10 mouse cellular contexts compared by ENCODE assay signal in the genomic region with DNA sequence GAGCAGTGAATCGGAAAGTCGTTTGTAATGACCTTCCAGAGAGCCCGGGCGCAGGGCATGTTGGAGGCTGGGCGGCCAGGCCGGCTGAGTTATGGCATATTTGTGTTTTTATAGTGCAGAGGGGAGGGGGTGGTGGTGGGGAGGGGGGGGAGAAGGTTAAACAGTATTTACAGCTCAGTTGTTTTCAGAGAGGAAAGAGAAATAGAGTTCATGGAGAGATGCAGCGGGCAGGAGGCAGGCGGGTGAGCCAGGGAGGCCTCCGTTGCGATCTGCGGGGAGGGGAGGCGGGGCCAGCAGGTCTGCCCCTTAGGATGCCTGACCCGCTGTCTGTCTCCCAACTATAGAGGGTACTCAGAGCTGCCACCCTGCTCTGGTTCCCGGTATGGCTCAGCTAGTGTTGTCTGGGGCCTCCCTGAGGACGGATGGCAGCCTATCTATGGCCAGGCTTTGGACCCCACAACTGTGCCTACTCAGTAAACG.
DNase-seq lines count a peak whose midpoint lies in the region; ATAC-seq and TF ChIP-seq lines count a peak whose summit lies in the region.
"Had no signal": no experiment of that assay in that cellular context is flagged by ENCODE, and none has a peak within 500 bp of the region (broad histone marks: within the 10 kb centered on the region; RNA-seq: fewer than 3 reads in every experiment).

No protein-coding gene starts in this region.

- H3K36me3 ChIP-seq in ES-Bruce4 (ENCODE audit: control insufficient read depth, insufficient read depth, low read length, poor library complexity, severe bottlenecking): no peaks in the 10 kb centered on the region
- no peaks in the 10 kb centered on the region for H3K36me3 ChIP-seq in hindbrain, postnatal 0 days (ENCODE audit: insufficient read depth, low read length)
- H3K36me3 ChIP-seq in liver, embryonic 13.5 days: no peaks in the 10 kb centered on the region

- H3K27me3 ChIP-seq in ES-Bruce4 (ENCODE audit: control insufficient read depth, insufficient read depth, low read length, poor library complexity, severe bottlenecking): no peaks in the 10 kb centered on the region
- H3K27me3 ChIP-seq in hindbrain, postnatal 0 days (ENCODE audit: insufficient read depth, low read length): peaks cover 11% of the 10 kb centered on the region
- H3K27me3 ChIP-seq in liver, embryonic 13.5 days: peaks cover 86% of the 10 kb centered on the region

- H3K9ac ChIP-seq in ES-Bruce4 (ENCODE audit: low read depth, poor library complexity, severe bottlenecking): peak overlapping the region; percentile 54
- no peak overlapping the region for H3K9ac ChIP-seq in hindbrain, postnatal 0 days (replicated peaks; ENCODE audit: low read length)
- no peak overlapping the region for H3K9ac ChIP-seq in liver, embryonic 13.5 days

- H3K4me2 ChIP-seq in hindbrain, postnatal 0 days (ENCODE audit: low read depth, low read length): peak overlapping the region; percentile 30; the same call in 1 of the 2 replicates
- H3K4me2 ChIP-seq in liver, embryonic 13.5 days: peak overlapping the region; percentile 24; the same call in 1 of the 2 replicates

- H3K4me1 ChIP-seq in ES-Bruce4 (ENCODE audit: control insufficient read depth, insufficient read depth, low read length): peaks cover 2% of the 10 kb centered on the region
- 0 out of 2 replicates have a peak, but pooled peaks cover 6% of the 10 kb centered on the region for H3K4me1 ChIP-seq in hindbrain, postnatal 0 days (ENCODE audit: insufficient read depth, low read length)
- peaks cover 18% of the 10 kb centered on the region; the same call in 1 of the 2 replicates for H3K4me1 ChIP-seq in liver, embryonic 13.5 days (replicated peaks)

- no peak for TF ChIP-seq EP300 in ES-Bruce4 (IDR thresholded peaks at IDR 0.05; ENCODE audit: insufficient read depth, low read depth, low read length)

- no peaks in the 10 kb centered on the region for H3K9me3 ChIP-seq in ES-Bruce4 (replicated peaks; ENCODE audit: control insufficient read depth, insufficient read depth, low read length, poor library complexity, severe bottlenecking)
- no peaks in the 10 kb centered on the region for H3K9me3 ChIP-seq in hindbrain, postnatal 0 days (ENCODE audit: low read length)
- no peaks in the 10 kb centered on the region for H3K9me3 ChIP-seq in liver, embryonic 13.5 days (replicated peaks)

- ATAC-seq in hindbrain, postnatal 0 days: 0 out of 2 replicates have a peak, but pooled peaks have one; percentile 19
- no peak for ATAC-seq in liver, embryonic 13.5 days (ENCODE audit: low read depth)
- no peak for ATAC-seq in megakaryocyte, adult 5-6 weeks (ENCODE audit: poor library complexity, severe bottlenecking)

- peak; percentile 42 for DNase-seq in adrenal gland, postnatal 10 days
- DNase-seq in adrenal gland, adult 18-20 months (ENCODE audit: low spot score in 2 of 2): no peak
- DNase-seq in hindbrain, postnatal 0 days (ENCODE audit: low spot score): no peak
- DNase-seq in liver, embryonic 13.5 days: no peak
- no peak for DNase-seq in left cerebral cortex, adult 2 months (ENCODE audit: extremely low spot score in 1 of 2, low spot score in 2 of 2)
- DNase-seq in thymus, adult 18-20 months: no peak
- DNase-seq: adrenal gland, adult 2 months had no signal

- H3K27ac ChIP-seq in ES-Bruce4 (ENCODE audit: insufficient read depth, low read length): no peak overlapping the region
- H3K27ac ChIP-seq in hindbrain, postnatal 0 days: 0 out of 2 replicates have a peak overlapping the region, but pooled peaks have one; percentile 2
- no peak overlapping the region for H3K27ac ChIP-seq in liver, embryonic 13.5 days
- no peak overlapping the region for H3K27ac ChIP-seq in left cerebral cortex, adult 2 months
- H3K27ac ChIP-seq: macrophage had no signal

- WGBS in hindbrain, postnatal 0 days: 15% methylated on average over 15 of the region's 16 CpGs
- WGBS in liver, embryonic 13.5 days (ENCODE audit: insufficient replicate concordance): 30% methylated on average over 16 of the region's 16 CpGs

- no peak for TF ChIP-seq POLR2A in ES-Bruce4 (IDR thresholded peaks at IDR 0.05; ENCODE audit: insufficient read depth, low read length)

- intact Hi-C loops in left cerebral cortex, adult 2 months (cut with DNase I): no loop called here

- H3K4me3 ChIP-seq in ES-Bruce4 (ENCODE audit: low read depth, low read length): peak overlapping the region; percentile 35
- peak overlapping the region; percentile 6; the same call in 1 of the 2 replicates for H3K4me3 ChIP-seq in hindbrain, postnatal 0 days (ENCODE audit: low read length)
- H3K4me3 ChIP-seq in liver, embryonic 13.5 days (replicated peaks): no peak overlapping the region
- H3K4me3 ChIP-seq in left cerebral cortex, adult 2 months: no peak overlapping the region

- no peak for TF ChIP-seq CTCF in ES-Bruce4 (IDR thresholded peaks at IDR 0.05; ENCODE audit: low read depth, low read length)
- TF ChIP-seq CTCF in hindbrain, postnatal 0 days (IDR thresholded peaks at IDR 0.05; ENCODE audit: low read depth): 0 out of 2 replicates have a peak, but pooled peaks have one; percentile 1
- no peak for TF ChIP-seq CTCF in left cerebral cortex, adult 2 months (IDR thresholded peaks at IDR 0.05)

Comparison
In these comparisons a context has a peak if more than half of its experiments do, and no peak if none do; other contexts are left out.
1. H3K4me3 ChIP-seq: peak in ES-Bruce4 (single experiment) and hindbrain, postnatal 0 days (single experiment); none in liver, embryonic 13.5 days (single experiment) and left cerebral cortex, adult 2 months (single experiment).